Mouse (Mus musculus): ENCODE results near the gene Igfbp4. TPM values are rescaled to one million over a fixed set of nuclear protein-coding genes. Genes with fewer than 3 reads are reported as not detected.

Gene Igfbp4
- total RNA-seq, 2 experiments from 2014 or later = 32.0 to 41.9 TPM

- DNase-seq = no peak
- intact Hi-C loops (cut with DNase I) = no loop called here
These were observed 32.7 kb downstream of the Igfbp4 start for GRCm38 (mm10) chr11:99073781-99074180.

GRCm38 (mm10) chr11:99076744-99077319 is 35.8 kb downstream of the Igfbp4 start:
- intact Hi-C loops (cut with DNase I) = no loop called here
- DNase-seq = no peak

GRCm38 (mm10) chr11:99077869-99078268 is 36.8 kb downstream of the Igfbp4 start:
- intact Hi-C loops (cut with DNase I) = no loop called here
- no peak for DNase-seq

GRCm38 (mm10) chr11:99080902-99081543 is 40.0 kb downstream of the Igfbp4 start:
- intact Hi-C loops (cut with DNase I) = no loop called here

DNA sequence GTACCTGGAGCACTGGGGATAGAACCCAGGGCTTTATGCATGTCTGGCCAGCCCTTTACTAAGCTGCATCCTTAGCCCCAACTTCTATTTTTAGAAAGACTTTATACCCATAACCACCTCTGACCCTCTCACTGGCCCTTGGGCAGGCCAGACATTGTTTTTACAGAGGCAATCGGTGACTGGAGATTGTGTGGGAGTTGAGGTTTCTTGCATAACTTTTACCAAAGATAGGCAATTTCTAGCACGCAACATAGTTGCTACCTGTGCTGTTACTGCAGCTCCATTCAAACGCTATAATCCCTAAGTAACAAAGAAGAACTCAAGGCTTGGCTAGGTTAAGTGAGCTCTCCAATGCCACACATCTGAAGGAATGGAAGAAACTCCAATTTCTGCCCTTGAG is 40.5 kb downstream of the Igfbp4 start:
- no peak for DNase-seq
- intact Hi-C loops (cut with DNase I) = no loop called here

More at GRCm38 (mm10) chr11:99080902-99081543, 40.0 kb downstream of the Igfbp4 start:
- no peak for DNase-seq

- intact Hi-C loops (cut with DNase I) = no loop called here
- DNase-seq = no peak
These were observed 41.1 kb downstream of the Igfbp4 start for GRCm38 (mm10) chr11:99082098-99082497.

- no peak for DNase-seq
- intact Hi-C loops (cut with DNase I) = no loop called here
These were observed 42.5 kb downstream of the Igfbp4 start for GRCm38 (mm10) chr11:99083516-99083915.

DNA sequence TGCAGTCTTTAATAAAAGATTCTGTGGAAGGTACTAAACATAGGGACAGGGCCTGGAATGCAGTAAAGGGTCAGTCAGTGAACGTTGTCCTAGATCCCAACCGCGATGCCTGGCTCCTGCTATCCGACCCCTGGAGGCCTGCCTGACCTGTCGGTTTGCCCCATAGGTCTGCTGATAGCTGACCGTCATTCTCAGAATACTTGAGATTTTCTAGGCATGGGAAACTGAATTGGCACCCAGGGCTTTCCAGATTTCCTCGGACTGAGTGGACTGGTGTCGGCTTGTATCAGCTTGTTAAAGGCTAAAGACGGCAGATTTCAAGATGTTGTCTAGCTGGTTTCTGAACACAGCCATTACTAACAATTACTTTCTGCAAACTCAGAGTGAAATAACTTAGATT is 43.3 kb downstream of the Igfbp4 start:
- no peak for DNase-seq
- intact Hi-C loops (cut with DNase I) = no loop called here

- intact Hi-C loops (cut with DNase I) = no loop called here
- no peak for DNase-seq
These were observed 47.4 kb downstream of the Igfbp4 start for GRCm38 (mm10) chr11:99088486-99088885.

GRCm38 (mm10) chr11:99089077-99089601 is 48.1 kb downstream of the Igfbp4 start, which contains the start of gene Tns4:
TSS of gene Tns4 (minus strand) at chr11:99089306.
- intact Hi-C loops (cut with DNase I) = no loop called here

DNA sequence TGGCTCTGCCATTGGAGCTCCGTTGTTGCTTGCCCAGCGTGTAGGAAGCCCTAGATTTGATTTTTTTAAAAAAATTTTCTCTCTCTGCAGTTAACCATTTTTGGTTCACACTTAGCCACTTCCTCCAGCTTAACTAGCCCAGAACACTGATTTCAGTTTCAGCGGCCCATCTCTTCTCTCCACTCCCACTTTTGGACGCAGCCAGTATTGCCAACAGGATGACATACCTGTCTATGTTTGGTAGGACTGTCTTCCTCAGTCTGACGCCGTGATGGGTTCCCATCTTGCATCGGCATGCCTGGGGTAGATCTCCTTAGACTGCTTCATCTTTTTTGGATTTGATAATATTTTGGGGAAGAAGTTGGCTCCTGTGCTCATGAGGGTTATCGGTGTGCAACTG is 49.3 kb downstream of the Igfbp4 start:
- intact Hi-C loops (cut with DNase I) = no loop called here
- no peak for DNase-seq

More at GRCm38 (mm10) chr11:99089077-99089601, 48.1 kb downstream of the Igfbp4 start, which contains the start of gene Tns4:
- no peak for DNase-seq

- intact Hi-C loops (cut with DNase I) = no loop called here
- DNase-seq = no peak
These were observed 50.6 kb downstream of the Igfbp4 start for GRCm38 (mm10) chr11:99091666-99092065.

DNA sequence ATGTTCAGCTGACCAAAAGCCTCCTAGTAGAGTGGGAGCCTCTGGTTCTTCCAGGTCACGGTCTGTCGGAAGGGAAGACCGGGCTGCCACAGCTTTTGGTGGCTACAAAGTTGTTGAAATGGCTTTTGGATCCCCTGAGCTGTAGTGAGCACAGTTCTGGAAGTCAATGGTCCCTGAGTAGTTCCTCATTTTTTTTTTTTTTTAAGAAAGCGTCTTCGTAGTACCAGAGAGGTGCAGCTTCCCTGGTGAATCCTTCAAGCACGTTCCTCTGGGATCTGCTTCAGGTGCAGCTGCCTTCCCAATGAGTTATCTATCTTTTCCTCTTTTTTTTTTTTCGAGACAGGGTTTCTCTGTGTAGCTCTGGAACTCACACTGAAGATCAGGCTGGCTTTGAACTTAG is 52.7 kb downstream of the Igfbp4 start:
- no peak for DNase-seq
- intact Hi-C loops (cut with DNase I) = no loop called here

DNA sequence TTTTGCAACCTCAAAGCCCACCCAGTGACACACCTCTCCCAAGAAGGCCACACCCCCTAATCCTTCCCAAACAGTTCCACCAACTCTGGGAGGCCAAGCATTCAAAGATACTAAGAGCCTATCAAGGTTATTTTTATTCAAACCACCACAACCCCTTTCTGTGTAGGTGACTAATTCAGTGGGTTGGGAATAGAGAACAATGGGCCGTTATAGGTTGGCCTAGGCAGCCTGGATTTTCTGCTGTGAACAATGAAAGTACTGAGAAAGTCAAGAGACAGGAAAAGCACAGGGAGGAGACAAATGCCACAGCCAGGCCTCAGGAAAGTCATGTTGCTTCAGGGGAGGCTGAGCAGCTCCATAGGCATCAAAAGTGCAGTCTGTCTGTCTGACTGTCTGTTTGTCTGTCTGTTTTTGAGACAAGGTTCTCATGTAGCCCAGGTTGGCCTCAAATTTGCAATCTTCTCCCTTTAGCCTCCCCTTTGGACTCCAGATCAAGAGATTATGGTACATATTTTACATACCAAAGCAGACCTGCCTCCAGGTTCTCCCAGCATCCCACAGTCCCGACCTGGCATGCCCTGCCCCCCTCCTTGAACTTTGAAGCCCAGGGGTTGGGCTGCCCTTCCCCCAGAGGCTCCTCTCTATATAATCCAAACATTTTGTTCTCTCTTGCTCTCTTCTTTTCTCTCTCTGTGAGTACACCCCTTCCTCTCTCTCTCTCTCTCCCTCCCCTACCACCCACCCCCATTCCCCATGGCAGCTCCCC is 54.0 kb downstream of the Igfbp4 start:
- intact Hi-C loops (cut with DNase I) = no loop called here
- no peak for DNase-seq

GRCm38 (mm10) chr11:99095759-99096158 is 54.7 kb downstream of the Igfbp4 start:
- DNase-seq = no peak
- intact Hi-C loops (cut with DNase I) = no loop called here

DNA sequence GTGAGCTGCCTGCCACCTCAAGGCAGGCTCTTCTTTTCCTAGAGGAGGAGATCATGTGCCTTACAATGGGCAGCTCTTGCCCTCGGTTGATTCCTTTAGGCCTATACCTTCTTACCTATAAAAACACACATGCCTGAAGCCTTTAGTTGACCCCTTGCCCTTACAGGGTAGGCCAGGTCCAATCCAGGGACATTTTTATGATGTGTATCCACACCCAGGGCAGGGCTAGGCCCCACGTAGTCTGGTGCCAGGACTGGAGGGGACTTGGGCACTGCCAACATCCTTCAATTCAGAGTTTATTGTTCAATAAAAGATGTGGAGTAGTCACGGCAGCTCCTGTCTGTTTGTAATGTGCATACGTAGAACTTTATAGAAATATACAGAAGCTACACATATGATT is 55.4 kb downstream of the Igfbp4 start:
- no peak for DNase-seq
- intact Hi-C loops (cut with DNase I) = no loop called here

DNA sequence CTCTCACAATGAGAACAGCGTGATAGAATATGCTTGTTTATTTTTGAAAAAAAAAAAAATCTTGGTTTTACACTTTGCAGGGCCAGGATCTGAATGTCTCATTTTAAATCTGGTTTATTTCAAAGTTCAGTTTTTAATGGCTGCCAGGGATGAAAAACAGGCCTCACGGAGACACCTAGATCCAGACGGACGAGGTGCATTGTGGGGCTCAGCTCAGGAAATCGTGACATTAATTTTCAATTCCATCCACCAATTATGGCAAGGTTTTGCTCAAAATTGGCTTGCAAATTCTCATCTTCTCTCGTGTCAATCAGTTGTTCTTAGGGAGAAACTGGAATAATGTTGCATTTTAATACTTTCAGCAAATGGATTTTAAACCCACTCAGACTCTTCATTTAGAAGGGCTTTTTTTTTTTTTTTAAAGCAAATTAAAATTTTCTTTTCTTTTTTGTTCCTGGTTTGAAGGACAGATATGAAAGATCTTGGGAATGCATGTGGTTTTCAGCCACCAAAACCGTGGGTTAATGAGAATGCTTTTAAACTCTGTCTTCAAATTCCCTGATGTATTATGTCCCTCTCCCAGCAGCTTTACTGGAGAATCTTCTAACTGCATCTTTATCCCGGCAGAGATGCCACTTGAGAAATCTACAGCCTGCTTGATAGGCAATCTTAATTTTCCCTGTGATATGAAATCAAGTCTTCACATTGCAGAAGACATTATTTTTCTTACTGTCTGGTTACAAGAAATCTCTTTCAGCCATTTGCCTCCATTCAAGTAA is 56.1 kb downstream of the Igfbp4 start:
- intact Hi-C loops (cut with DNase I) = no loop called here

DNA sequence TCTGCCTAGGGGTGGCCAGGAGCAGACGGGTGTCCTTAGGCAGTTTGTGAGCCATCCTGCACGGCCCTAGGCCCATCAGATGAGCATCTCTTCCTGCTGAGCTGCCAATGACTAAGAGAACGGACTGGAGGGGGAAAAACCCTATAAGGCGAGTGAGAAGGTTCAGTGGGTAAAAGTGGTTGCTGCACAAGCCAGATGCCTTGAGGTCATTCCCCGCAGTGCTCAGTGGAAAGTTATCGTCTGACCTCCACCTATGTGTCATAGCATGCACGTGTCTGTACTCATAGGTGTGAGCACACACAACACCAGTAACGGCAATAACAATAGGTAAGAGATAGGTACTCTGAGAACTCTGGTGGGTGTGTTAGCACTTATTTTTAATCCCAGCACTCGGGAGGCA is 57.9 kb downstream of the Igfbp4 start:
- DNase-seq = no peak
- intact Hi-C loops (cut with DNase I) = no loop called here

More for the DNA sequence above, 56.1 kb downstream of the Igfbp4 start:
- no peak for DNase-seq

- intact Hi-C loops (cut with DNase I) = no loop called here
- no peak for DNase-seq
These were observed 58.5 kb downstream of the Igfbp4 start for GRCm38 (mm10) chr11:99099516-99099915.

GRCm38 (mm10) chr11:99100215-99100614 is 59.2 kb downstream of the Igfbp4 start:
- intact Hi-C loops (cut with DNase I) = no loop called here

DNA sequence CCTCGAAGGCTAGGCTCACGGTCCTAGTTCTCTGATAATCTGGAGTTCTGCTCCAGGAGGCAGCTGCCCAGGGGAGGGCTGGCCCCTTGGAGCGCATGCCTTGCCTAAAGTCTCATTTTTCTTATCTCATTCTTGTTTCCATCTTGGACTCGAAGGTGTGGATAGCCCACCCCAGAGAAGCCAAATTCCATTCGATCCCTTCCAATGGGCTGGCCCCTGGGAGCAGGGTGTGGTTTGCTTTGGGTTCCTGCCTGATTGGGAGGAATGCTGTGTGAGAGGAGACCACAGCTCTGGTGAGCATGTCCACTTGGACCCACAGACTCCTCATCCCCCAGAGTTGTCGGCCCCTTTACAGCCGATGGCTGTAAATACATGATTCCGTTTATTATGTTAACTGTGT is 60.6 kb downstream of the Igfbp4 start:
- no peak for DNase-seq

More at GRCm38 (mm10) chr11:99100215-99100614, 59.2 kb downstream of the Igfbp4 start:
- DNase-seq = no peak

More for the DNA sequence above, 60.6 kb downstream of the Igfbp4 start:
- intact Hi-C loops (cut with DNase I) = no loop called here

Data from gastrocnemius, postnatal 36 days (tissue).